Mouse (Mus musculus) hindlimb bud, embryonic 11.5 days (tissue): ENCODE results near the gene Tmod1.

Source experiments
- DNase-seq: peaks from one replicate; pipeline ENCODE4 v3.0.0-alpha.2; 2012; ENCODE audit warnings: low read depth, low spot score; ENCODE audit errors: extremely low spot score

Tmod1 gene

GRCm38 (mm10) chr4:46129311-46130004 lies 90.7 kb downstream of the Tmod1 start:
- DNase-seq: no peak

- peak; percentile 22 for DNase-seq
Measured at GRCm38 (mm10) chr4:46130221-46130620, 91.5 kb downstream of the Tmod1 start.

GRCm38 (mm10) chr4:46131791-46132190 lies 93.1 kb downstream of the Tmod1 start:
- DNase-seq: no peak

DNA sequence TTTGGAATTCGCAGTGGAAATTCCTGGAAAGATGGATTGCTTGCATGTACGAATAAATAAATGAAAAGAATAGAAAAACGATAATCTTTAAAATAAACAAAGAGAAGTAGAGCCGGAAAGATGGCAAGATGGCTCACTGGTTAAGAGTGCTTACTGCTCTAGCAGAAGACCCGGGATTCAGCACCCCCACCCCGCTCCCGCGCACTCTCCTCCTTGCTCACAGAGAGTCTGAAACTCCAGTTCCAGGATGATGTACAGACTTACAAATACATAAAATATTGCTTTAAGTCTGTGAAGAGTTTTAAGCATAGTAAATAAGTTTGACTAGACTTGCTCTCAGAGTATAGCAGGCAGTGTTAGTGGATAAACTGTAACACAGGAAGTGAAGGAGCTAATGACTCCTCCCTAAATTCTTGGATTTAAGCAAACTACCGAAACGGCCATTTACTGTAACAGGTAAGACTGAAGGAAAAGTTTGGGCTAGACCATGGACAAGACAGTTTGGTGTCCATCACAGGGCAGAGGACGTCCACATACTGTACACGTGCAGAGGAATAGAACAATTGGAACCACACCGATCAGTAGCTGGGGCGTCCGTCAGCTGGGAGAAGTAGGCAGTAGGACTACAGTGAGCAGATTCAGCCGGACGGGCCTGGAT lies 99.0 kb downstream of the Tmod1 start:
- DNase-seq: peak; percentile 33

DNA sequence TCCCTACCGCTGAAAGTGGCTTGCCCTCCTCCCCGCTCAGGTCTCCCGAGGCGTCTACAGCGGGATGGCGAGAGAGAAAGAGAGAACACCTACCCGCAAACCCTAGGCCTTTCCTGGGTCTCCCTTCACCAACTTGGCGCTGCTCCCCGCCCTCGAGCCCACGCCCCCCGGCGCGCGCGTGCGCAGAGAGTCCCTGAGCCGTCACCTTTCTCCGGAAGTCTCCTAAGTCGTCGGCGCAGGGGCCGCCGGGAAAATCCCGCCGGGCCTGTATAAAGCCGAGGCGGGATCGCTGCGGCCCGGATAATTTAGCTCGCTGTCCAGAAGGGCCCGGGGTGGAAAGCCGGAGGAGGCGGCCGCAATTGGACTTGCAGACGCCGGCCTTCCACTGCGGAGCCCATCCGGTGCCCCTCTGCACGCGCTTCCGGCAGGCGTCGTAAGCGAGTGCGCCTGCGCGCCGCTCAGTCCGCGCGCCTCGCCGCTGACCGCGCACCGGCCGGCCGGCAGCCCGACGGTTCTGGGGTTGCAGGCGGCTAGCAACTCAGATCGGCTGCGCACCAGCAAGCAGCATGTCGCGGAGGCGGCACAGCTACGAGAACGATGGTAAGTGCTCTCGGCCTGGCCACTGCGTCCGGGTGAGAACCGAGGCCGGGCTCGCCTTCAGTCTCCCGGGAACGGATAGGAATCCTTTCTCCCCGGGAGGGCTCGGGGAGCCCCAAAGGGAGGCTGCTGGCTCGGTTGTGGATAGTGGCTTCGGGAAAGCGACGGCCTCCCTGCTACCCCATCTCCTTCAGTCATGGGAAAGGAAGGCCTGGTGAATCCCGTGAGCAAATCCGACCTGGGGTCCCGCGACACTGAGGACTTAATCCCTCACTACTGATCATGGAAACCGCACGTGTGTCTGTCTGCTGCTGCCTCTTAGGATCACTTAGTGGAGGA lies 99.8 kb downstream of the Tmod1 start, which contains the start of the genes Ncbp1 and Tstd2:
Gene Ncbp1, plus strand, starts transcription at position 327 of the 936 bp plus-strand sequence.
Gene Tstd2, minus strand, starts transcription at position 408 of the 936 bp plus-strand sequence.
- DNase-seq: peak; percentile 54

GRCm38 (mm10) chr4:46144323-46144722 lies 105.6 kb downstream of the Tmod1 start:
- DNase-seq: no peak

DNA sequence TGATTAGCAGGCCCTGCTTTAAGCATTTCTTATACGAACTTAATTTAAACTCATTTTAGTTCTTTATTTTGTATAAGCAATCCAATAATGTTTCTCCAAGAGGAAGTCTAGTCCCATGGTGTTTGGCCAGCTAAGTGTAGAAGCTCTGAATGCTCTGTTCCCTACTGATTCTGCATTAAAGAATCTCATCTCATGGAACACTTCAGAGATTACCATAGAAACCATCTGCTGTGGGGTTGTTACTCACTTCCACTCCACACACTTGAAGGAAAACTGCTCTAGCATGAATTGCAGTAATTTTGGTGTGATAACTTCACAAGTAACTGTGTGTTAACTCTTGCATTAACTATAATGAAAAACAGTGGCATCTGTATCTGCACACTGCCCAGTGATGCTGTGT lies 108.1 kb downstream of the Tmod1 start:
- no peak for DNase-seq

- DNase-seq: no peak
Measured at GRCm38 (mm10) chr4:46151903-46152544, 113.3 kb downstream of the Tmod1 start.

GRCm38 (mm10) chr4:46164027-46164426 lies 125.3 kb downstream of the Tmod1 start:
- DNase-seq: no peak
